Mouse (Mus musculus) urinary bladder, adult 18-20 months (tissue): ENCODE measurements at regions not wholly inside any gene's neighbourhood (a gene's known extent, or its start where the extent isn't known, plus 50 kb on each side); places are given as distances from the start of the nearest gene placed in this dataset.

Source experiments
- DNase-seq, 2 experiments: peaks; one replicate each; pipeline ENCODE4 v3.0.0; 2022; ENCODE audit warnings: low spot score in 2 of 2, mixed read lengths in 2 of 2

DNA sequence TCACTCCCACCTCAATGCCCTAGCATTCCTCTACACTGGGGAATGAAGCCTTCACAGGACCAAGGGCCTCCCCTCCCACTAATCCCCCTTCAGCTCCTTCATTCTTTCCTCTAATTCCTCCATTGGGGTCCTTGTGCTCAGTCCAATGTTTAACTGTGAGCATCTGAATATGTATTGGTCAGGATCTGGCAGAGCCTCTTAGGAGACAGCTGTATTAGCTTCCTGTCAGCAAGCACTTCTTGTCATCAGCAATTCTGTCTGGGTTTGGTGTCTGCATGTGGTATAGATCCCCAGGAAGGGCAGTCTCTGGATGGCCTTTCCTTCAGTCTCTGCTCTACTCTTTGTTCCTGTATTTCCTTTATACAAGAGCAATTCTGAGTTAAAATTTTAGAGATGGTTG lies 426.8 kb upstream of the 2610001J05Rik start:
- DNase-seq = no peak

DNA sequence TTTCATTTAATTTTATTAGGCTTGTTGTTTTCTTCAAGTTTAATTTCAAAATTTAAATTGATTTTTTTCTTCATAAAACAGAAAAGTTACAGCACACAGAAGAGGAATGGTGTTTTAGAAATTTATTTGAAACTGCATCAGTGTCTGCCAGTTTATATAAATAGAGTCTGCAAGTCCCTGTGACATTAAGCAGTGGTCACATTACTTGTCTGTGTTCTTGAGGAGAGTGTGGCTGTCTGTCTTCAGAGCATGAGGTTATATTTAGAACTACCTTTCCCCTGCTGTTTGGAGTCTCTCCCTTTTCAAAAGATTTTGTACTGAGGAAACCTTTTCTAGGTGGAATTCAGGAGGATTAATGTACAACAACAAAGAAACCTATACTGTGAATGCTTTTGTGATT lies 426.1 kb upstream of the 2610001J05Rik start:
- DNase-seq = no peak

DNA sequence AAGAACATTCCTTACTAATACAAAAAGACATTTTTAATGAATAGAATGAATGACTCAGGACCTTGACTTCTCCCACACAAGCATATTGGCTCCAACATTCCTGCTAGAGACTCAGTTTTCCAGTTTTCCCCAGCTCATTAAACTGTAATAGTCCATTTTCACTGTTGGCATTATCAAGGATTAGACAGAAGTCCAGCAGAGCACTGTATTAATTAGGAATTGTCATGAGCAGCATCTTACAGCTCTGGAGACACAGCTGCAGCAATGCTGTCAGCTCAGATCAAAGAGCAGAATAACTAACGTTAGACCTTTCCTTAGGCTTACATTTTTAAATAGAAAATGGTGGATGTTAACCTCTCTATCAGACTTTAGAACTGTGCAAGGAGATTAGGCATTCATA lies 419.5 kb upstream of the 2610001J05Rik start:
- DNase-seq = no peak

DNA sequence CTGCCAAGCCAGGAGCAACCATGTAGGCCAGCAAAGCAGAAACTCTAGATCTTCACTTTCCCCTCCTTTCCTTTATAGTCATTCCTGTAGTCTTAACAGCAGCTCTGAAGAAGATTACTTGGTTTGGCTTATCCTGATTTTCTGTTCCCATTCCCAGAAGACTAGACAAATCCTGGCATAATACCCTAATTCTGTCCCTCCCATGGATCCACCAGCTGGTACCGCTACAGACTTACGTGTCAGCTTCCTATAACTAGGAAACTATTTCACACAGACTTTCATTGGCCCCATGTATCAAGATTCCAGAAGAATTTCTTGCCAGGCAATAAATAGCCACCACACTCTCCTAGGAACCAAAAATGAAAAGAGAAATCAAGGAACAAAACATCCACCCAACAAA lies 410.2 kb upstream of the 2610001J05Rik start:
- DNase-seq = no peak

DNA sequence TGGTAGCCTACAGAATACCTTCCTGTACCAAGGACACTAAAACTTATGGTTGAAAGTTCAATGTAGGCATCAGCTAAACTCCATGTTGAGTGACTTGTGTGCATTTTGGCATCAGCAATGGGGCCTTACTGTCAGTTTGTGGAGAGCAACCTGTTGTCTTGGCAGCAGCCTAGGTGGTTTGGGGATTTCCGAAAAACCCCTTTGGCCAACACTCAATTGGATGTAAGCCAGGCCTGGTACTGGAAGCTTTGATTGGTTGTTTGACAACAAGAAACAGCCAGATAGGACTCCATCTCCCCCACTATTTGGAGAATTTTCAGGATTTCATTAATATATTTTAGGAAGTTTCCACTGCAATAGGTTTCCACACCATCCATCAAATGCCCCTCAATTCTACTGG lies 390.6 kb upstream of the 2610001J05Rik start:
- DNase-seq = no peak

DNA sequence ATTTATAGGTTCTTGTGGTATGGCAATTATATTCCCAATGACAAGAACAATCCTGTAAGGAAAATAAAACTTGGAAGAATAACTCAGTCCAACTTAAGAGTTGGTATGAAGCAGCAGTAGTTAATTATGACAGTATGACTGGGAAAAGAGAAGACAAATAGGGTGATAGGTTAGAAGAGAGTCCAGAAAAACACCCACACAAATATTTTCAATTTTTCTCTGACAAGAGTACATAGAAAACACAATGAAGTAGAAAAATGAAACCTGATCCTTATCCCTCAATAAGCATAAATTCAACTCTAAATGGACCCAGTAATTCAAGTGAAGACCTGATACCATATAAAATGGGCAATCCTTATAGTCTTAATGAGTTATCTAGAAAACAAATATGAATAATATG lies 369.0 kb upstream of the 2610001J05Rik start:
- no peak for DNase-seq

DNA sequence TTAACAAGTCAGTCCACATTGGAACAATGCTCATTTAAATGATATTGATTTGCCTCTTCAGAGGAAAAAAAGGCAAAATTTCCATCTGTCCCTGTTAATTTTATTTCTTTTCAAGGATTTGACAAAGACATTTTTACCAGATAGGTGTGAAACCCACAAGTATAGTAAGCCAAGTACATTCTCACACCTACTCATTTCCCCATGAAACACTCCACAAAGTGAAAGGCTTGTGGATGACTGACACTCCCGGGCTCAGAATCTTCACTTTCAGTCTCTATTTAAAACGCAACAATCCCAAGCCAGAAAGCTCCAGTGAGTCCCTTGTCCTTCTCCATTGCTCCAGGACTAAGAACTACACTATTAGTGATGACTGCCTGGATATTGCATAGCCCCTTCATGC lies 367.8 kb upstream of the 2610001J05Rik start:
- DNase-seq = no peak

DNA sequence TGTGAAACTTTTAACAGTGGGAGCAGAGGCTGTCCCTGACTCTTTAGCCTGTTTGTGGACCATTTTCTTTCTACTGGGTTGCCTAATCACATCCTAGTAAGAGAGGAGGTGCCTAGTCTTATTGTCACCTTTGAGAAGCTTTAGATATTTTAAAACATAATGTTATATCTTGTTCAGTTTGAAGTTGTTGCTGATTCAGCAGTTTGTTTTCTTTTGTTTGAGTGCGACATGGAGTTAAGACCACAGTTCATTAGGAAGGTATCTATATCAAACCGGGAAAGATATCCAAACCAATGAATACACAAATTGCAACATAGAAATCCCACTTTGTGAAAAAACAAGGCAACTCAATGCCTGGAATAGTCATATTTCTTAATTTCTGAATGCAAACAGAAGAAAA lies 359.5 kb upstream of the 2610001J05Rik start:
- DNase-seq = no peak

DNA sequence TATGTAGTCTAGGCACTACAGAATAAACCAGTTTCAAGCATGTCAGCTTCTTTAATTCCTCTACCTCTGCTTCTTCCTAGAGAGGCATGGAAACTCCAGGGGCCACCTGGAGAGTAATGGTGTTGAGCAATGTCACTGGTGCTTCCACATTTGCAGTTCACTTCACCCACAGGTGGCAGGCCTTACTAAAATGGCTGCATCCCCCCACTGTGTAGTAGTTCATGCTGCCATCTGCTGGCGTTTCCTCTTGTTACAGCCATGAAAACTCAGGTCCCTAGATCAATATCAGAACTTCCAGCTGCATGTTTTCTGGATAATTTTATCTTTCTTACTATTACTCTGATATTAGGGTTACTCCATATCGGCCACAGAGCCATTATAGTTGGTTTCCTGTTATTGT lies 336.2 kb upstream of the 2610001J05Rik start:
- DNase-seq = peak in 1 of 2 experiments; percentile 37

DNA sequence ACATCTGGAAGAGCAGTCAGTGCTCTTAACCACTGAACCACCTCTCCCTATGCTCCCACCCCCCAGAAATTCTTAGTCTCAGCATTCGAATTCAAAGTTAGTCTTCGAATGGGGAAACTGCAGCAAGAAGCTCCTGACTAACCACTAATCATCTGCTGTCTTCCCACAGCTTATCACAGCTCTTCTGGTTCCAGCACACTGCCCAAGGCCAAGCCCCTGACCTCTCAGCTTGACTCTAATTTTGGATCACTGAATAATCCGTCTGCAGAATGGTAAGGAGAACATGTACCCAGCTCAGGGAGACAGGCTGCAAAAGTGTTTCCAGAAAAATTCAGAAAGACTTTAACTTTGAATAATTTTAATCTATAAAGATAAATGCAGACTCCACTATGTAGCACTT lies 325.8 kb upstream of the 2610001J05Rik start:
- DNase-seq = no peak

DNA sequence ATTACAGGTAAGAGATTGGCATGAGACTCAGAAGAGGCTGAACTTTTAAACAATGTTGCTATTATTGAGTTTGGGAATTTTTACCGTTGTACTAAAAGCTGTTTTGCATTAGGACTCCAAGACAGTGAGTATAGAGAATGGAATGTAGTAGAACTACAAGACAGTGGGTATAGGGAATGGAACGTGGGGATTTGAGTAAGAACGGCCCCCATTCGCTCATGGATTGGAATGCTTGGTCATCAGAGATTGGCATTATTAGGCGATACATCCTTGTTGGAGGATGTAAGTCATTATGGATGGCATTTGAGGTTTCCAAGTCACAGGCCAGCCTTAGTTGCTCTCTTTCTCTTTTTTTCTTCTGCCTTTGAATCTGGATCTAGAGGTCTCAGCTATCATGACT lies 324.0 kb upstream of the 2610001J05Rik start:
- DNase-seq = no peak

DNA sequence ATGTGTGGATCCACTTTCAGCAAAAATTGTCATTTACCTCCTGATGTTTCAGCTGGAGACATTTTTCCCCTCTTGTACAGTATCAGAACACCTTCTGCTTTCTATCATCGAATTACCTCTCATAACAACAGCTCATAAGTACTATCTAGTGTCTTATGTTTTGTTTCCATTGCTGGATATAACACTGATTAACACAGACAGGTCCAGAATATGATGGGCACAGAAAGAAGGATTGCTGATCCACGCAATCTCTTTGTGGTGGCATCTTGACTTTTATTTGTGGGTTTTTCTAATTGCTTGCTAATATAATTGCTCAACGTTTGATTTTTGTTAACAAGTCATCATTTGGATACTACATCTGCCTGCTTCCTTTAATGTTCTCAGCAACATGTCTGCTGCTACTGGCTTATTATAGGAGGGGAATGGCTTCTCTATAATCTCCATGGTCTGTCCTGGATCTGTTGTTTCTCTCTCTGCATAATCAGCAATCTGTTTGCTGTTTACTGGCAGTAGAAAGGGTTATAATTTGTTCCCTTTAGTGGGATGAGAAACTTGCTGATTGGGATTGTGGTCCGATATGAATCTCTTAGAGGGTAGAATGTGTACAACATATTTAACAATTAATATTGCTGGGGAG lies 320.2 kb upstream of the 2610001J05Rik start:
- no peak for DNase-seq

DNA sequence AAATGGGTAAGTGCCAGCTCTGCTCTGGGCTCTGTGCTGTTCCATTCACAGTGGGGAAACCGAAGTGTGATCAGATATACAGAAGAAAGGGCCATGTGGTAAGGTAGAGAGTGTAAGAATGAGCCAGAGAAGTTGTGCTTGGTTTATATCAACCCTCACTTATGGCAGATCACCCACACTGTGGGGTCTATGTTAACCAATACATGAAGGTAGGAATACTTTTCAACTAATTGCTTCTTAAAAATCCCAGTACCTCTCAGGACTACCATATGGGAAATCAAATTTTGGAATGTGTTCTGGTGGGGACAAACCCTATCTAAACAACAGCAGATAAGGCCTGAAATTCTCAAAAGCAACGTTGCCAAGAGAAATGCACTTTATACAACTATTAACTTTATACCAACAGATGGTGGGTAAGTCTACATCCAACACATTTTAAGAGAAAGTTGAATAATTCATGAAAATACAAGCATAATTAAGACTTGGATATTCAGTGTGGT lies 314.7 kb upstream of the 2610001J05Rik start:
- no peak for DNase-seq

DNA sequence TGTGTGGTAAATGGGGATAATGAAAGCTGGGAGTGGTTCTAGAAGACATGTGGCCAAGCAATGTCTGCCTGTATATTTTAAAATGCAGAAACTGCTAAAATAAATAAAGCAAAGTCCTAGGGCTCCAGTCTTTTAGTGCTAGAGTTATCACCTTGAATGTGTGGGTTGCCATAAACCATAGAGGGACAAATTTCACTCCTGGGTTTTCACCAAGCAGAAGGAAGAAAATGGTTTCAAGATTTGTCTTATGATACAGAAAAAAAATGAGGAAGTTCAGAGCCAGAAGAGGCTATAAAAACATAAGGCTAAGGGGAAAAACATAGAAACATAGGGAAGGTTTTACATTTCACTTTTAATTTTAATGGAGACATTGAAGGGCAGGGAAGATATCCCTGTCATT lies 276.1 kb upstream of the 2610001J05Rik start:
- DNase-seq = no peak

DNA sequence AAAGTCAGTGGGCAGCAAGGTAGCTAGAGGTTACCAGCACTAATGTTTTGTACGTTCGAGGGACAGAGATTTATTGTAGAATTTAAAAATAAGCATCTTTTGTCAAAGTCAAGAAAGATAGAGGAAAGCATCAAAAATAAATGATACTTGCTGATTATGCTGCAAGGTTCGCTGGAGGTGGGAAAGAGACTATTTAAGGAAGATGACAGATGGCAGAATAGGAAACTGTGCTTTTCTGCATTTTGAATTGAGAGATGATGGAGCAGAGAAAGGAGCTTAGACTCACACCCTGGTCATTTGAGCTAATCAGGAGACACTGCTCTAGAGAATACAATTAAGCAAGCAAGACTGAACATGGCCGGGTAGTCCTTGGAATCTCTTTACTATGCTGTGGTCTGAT lies 275.1 kb upstream of the 2610001J05Rik start:
- DNase-seq = no peak

DNA sequence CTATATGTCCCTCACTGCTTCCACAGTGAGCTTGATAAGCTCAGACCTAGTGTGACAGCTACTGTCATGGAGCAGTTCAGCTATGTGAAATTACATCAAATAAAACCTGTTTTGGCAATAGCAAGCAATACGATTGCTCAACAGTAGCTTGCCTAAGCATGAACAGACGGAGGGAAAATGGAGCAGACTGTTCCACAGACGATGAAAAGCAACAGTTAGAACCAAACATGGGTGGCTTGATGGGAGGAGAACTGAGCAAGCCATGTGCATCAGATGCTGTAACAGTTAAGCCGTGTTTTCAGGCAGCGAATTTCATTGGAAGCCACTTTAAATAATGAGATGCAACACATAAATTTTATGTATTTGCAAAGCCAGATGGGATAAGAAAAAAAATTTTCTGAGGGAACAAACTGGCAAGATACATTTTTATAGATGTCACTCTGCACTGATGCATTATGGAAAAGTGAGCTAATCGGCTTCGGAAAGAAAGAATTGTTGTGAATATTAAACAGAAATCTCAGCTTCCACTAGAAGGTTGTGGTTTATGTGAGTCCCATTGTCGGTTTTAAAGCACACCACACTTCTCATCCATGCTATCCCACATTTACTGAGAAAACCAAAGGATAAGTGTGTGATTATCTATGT lies 270.9 kb upstream of the 2610001J05Rik start:
- no peak for DNase-seq

DNA sequence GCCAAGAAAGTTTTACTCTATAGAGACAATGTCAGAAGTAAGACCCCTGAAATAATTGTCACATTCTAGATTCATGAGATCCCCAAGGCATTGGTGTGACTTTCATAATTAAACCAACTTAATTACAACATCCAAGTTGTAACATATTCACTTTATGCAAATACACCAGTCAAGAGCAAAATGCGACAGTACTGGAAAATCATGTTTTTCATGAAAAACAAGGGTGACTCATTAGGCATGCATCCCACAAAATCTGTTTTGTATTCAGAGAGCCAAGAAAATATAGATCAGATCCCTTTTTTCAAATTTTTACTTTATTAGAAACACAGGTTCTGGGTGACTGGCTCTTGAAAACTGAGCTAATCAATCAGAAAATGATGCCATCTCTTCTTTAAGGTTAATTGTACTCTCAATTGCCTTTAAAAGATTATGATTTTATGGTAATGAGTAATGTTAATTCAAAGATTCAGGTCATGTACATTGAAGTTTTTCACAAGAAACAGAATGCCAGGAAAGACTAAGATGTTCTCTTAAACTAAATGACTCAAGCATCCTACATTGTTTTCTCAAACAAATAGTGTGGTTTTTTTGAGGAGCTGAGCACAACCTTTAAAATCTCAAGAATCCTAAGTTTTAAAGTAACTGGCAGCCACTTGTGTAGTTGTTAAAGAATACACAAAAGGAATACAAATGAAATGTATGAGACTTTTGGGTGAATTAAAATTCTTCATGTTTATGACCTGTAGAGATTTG lies 259.2 kb upstream of the 2610001J05Rik start:
- DNase-seq = no peak

DNA sequence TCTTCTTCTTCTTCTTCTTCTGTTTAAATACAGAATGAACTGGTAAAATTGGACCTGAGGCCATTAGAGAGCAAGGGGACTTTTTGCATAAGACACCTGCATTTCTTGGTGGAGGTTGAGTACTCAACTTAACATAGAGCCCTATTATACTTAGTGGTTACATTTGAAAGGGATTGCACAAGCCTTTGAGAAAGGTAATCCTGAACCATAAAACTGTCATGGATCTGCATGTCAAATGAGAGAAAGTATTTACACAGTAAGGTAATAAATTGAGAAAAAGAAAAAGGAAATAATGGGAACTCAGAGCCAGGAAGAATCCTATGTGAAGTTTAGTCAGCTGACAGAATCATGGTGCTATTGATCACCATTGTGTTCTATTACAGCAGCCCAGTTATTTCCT lies 258.1 kb upstream of the 2610001J05Rik start:
- no peak for DNase-seq

DNA sequence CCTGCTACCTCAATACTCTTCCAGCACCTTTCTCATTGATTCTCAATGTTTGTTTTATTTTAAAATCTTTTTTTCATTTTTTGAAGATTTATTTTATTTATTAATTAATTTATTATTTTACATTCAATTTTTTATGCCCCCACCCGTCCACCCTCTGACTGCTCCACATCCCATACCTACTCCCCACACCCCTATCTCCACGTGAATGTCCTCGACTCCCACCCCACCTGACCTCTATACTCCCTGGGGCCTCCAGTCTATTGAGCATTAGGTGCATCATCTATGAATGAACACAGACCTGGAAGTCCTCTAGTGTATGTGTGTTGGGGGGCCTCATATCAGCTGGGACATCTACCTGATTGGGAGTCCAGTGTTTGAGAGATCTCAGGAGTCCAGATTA lies 251.0 kb upstream of the 2610001J05Rik start:
- DNase-seq = no peak

DNA sequence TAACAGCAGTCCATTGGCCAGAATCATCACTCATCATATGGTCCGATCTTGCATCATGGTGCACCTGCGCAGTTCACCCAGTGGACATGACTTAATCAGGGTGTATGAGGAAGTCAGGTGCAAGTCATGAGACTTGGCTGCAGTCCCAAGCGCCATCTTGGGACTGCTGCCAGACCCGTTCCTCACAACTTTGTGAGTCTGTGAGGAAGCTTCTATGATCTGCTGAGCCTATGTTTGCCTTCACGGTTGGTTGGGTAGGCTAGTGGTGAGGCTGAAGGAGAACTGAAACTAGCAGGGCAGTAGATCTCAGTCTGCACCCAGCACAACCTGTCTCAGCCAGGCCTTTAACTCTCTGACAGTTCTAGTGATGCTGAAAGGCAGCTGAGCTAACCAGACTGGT lies 250.2 kb upstream of the 2610001J05Rik start:
- no peak for DNase-seq

DNA sequence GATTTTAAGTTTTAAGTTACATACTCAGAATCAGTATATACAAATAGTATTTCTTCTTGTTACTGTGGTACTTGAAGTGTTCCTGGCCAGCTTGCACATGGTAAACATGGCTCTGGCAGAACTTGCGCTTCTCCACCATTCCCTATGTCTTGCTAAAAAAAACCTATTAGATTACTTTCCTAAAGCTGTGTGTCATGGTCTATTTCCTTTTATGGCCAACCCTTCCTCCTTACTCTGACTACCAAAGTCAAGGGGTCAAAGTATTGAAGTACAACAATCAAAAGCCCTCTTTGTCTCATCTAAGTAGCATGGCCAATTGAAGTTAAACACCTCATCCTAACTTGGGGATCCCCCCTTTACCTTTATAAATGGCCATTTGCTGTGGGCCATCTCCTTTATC lies 223.6 kb upstream of the 2610001J05Rik start:
- DNase-seq = no peak

DNA sequence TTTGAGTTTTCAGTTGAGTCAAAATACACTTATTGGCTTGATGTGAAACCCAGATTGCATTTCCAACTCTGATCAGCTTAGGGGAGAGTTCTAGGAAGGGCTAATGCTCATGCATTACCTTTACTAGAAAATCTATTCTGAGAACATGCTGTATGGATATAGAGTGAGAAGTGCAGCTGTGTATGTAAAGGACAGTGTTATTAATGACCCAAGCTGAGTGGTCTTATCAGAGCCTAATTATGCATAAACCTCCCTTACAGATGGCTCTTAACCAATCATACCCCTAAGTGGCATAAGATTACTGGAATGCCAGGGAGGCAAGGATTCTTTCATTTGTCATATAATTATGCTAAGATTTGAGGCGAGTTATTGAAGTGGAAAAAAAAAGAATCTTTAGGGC lies 210.6 kb upstream of the 2610001J05Rik start:
- no peak for DNase-seq

DNA sequence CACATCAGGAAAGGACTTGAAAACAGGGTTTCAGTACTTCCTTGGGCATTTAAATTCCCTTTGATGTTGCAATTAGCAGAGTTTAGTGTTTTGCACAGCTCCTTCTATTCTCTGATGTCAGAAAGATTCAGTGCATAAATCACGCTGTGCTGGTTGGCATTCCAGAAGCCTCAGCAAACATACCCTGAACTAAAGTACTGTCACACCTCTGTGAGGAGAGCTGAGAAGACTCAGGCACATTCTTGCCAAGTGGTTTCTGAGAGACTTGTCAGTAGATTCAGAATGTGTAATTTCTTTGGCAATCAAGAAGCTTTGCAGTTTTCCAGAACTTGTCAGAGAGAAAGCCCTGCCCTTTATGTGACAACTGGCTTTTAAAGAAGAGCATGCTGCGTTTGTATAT lies 192.4 kb upstream of the 2610001J05Rik start:
- DNase-seq = no peak
